Mouse (Mus musculus): ENCODE measurements around the gene B9d1.

DNA sequence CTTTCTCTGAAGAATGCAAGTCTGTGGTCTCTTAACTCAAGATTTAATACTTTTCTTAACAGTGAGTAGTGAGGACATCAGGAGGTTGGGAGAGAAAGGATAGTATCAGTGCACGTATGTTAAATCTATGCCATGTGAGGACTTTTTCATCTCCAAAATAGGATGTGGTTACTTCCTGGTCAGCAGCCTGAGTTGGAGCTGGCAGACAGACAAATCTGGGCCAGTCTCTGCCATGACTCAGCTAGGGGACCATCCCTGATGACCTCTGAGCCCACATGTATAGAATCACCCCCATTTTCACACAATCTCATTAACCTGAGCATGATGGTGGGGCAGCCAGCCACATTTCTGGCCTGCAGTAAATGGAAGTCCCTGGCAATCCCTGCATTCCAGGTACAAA is 13.0 kb downstream of the B9d1 start:
- no peak for TF ChIP-seq CTCF (IDR thresholded peaks at IDR 0.05)
- TF ChIP-seq POLR2A (IDR thresholded peaks at IDR 0.05; ENCODE audit: insufficient read depth, low read depth, low read length): no peak
- TF ChIP-seq EP300 (IDR thresholded peaks at IDR 0.05; ENCODE audit: insufficient read depth, low read depth, low read length): no peak
